Mouse (Mus musculus): ENCODE results near the gene Wipi2. TPM values are rescaled to one million over a fixed set of nuclear protein-coding genes. Genes with fewer than 3 reads are reported as not detected.

Wipi2 gene
- 10 to 100 TPM; 13.6 to 76.7 (median 47.5) TPM for total RNA-seq (2018; cell fraction: chromatin; rRNA removed)
- 10 to 100 TPM; 12.5 to 26.0 (median 21.5) TPM for total RNA-seq (2018; cell fraction: cytosol; rRNA removed)
- 10 to 100 TPM; 10.1 to 56.0 (median 33.6) TPM for total RNA-seq (2018; cell fraction: nucleus; rRNA removed)
- polyA plus RNA-seq (2018), result 16.2 to 18.9 TPM (median 17.6 TPM) in 3 replicates

DNA sequence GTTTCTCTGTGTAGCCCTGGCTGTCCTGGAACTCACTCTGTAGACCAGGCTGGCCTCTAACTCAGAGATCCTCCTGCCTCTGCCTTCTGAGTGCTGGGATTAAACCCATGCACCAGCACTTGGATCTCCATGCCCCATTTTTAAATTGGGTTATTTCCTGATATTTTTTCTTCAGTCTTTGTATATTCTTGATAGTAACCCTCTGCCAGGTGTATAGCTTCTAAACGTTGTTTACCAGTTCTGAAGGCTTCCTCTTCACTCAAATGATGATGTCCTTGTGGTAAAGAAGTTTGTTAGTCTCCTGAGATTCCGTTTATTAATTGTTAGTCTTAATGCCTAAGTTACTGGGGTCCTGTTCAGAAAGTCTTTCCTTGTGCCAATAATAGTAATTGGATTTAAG is at the start of gene Wipi2:
Gene Wipi2 (plus strand): TSS at position 301 of the 400 bp plus-strand sequence.
- H3K27ac ChIP-seq, result no peak within 1 kb of the TSS
- H3K4me3 ChIP-seq (ENCODE audit: inconsistent target), result peak within 1 kb of the TSS; percentile 74; the same call in 1 of the 2 replicates
- H3K36me3 ChIP-seq (ENCODE audit: inconsistent target), result no peaks in the 10 kb centered on the region
- 96% methylated on average over 2 of the region's 2 CpGs for WGBS (ENCODE audit: missing documents)
- peaks cover 27% of the 10 kb centered on the region for H3K79me2 ChIP-seq (ENCODE audit: inconsistent target)

DNA sequence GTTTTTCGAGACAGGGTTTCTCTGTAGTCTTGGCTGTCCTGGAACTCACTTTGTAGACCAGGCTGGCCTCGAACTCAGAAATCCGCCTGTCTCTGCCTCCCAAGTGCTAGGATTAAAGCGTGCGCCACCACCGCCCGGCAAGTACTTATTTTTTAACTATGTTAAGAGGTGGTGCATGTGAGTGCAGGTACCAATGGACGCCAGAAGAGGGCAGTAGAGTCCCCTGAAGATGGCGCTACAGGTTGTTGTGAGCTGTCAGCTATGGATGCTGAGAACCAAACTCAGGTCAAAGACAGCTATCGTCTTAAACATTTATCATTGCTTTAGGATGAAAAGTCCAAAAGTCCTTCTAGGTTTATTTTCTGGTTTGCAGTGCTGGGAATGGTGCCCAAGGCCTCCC is 49.3 kb upstream of the Wipi2 start:
- Histone ChIP-seq H3K27ac (no peak overlapping the region), H3K79me2 (ENCODE audit: inconsistent target) (no peaks in the 10 kb centered on the region), H3K36me3 (ENCODE audit: inconsistent target) (no peaks in the 10 kb centered on the region), H3K4me3 (ENCODE audit: inconsistent target) (no peak overlapping the region)
- 90% methylated on average over 10 of the region's 10 CpGs for WGBS (ENCODE audit: missing documents)

DNA sequence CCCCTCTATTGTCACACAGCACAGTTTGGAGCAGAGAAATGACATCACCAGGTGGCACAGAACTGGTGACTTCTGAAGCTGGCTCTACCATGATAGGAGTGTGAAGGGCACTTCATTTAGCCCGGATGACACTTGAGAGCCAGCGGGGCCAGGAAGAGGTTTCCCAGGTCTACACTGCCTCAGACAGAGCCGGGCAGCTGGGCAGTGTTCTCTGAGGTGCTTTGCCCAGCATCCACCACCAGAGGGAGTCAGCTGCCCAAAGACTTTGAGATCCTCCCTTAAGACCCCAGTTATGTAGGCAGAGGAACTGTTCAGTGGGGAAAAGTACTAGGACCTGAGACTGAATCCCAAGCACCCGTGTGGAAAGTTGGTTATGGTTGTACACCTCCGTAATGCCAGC is 46.0 kb upstream of the Wipi2 start:
- Histone ChIP-seq H3K27ac (no peak overlapping the region), H3K79me2 (ENCODE audit: inconsistent target) (no peaks in the 10 kb centered on the region), H3K36me3 (ENCODE audit: inconsistent target) (no peaks in the 10 kb centered on the region), H3K4me3 (ENCODE audit: inconsistent target) (no peak overlapping the region)
- WGBS (ENCODE audit: missing documents), result 30% methylated on average over 5 of the region's 5 CpGs

DNA sequence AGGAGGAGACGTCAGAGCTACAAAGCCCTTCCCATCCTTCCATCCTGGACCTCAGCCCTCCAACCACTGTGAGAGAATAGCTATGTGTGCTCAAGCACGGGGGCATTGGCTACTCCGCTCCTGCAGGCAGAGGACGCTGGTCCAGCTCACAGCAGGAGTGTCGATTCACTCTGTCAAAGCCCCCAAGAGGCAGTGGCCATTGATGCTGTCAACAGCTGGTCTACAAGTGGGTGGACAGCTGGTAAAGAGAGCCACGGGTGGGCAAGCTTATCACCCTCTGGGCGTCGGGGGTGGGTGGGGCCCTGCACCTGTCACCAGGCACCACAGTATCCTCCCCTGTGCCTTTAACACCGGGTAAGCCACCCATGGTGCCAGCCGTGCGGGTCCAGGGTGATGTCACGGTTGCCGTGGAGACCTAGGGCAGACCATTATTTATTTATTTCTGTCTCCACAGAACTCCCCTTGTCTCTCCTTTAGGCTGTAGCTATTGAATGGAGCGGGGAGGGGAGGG is 43.8 kb upstream of the Wipi2 start:
- Histone ChIP-seq H3K27ac (no peak overlapping the region), H3K79me2 (ENCODE audit: inconsistent target) (no peaks in the 10 kb centered on the region), H3K4me3 (ENCODE audit: inconsistent target) (no peak overlapping the region), H3K36me3 (ENCODE audit: inconsistent target) (no peaks in the 10 kb centered on the region)
- 70% methylated on average over 14 of the region's 14 CpGs for WGBS (ENCODE audit: missing documents)

DNA sequence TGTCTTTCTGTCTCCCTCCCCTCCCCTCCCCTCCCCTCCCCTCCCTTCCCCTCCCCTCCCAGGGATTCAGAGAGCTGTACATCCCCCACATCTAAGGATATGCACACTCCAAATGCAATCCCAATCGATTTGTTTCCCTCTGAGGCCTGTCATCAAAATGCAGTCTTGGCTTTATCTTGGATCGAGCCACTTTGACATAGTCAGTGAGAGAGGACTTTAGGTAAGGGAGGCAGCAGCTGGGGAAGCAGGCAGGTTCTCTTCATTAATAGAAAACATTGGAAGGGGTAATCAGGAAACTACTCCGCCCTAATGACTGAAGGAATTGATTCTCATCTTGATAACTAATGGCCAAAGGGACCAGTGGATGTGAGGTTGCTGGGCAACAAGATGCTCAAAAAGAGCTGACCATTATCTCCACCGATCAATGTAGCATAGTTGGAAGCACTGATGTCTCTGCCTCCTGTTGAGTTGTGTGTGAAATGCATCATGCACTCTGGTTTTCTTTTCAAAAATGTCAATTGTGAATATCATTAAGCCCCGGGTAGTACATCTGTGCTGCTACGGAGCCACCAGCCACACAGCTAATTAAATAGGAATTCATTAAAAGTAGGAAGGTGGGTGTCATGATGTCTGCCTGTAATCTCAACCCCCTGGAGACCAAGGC is 36.4 kb upstream of the Wipi2 start:
- Histone ChIP-seq H3K27ac (no peak overlapping the region), H3K79me2 (ENCODE audit: inconsistent target) (no peaks in the 10 kb centered on the region), H3K36me3 (ENCODE audit: inconsistent target) (no peaks in the 10 kb centered on the region), H3K4me3 (ENCODE audit: inconsistent target) (no peak overlapping the region)
- 94% methylated on average over 6 of the region's 6 CpGs for WGBS (ENCODE audit: missing documents)

DNA sequence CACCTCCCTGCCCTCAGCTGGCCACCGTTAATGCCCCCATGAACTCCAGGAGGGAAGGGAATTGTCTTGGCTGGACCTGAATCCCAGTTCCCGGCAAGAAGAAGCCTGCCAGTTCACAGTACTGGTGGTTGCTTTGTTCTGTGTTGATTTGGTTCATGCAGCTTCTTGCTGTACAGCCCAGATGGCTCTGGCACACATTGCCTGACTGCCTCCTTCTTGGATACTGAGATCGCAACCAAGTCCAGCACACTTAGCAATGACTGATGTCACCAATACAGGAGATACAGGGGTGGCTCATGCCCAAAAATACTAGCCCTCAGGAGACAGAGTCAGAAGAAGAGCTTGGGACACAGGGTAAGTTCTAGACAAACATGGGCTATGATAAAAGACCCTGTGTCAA is 31.8 kb upstream of the Wipi2 start:
- 87% methylated on average over 3 of the region's 3 CpGs for WGBS (ENCODE audit: missing documents)
- Histone ChIP-seq H3K27ac (no peak overlapping the region), H3K79me2 (ENCODE audit: inconsistent target) (no peaks in the 10 kb centered on the region), H3K4me3 (ENCODE audit: inconsistent target) (no peak overlapping the region), H3K36me3 (ENCODE audit: inconsistent target) (no peaks in the 10 kb centered on the region)

DNA sequence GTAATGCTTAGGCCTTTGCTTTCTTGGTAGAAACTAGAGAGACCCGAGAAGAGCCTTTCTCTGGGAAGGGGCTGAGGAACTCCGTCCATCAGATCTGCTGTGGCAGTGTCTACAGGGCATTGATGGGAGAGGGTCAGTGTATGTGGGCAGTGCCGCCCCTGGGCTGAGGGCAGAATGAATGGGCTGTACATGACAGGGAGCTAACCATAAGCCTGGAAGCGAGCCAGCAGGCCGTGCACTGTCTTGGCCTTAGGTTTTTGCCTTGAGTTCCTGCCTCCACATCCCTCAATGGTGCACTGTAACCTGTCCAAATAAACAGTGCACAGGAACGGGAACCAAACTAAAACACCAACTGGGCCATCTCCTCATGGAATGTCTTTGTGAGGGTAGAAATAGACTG is 30.8 kb upstream of the Wipi2 start:
- no peaks in the 10 kb centered on the region for H3K36me3 ChIP-seq (ENCODE audit: inconsistent target)
- WGBS (ENCODE audit: missing documents), result 80% methylated on average over 6 of the region's 6 CpGs
- H3K79me2 ChIP-seq (ENCODE audit: inconsistent target), result no peaks in the 10 kb centered on the region
- no peak overlapping the region for H3K4me3 ChIP-seq (ENCODE audit: inconsistent target)
- no peak overlapping the region for H3K27ac ChIP-seq

DNA sequence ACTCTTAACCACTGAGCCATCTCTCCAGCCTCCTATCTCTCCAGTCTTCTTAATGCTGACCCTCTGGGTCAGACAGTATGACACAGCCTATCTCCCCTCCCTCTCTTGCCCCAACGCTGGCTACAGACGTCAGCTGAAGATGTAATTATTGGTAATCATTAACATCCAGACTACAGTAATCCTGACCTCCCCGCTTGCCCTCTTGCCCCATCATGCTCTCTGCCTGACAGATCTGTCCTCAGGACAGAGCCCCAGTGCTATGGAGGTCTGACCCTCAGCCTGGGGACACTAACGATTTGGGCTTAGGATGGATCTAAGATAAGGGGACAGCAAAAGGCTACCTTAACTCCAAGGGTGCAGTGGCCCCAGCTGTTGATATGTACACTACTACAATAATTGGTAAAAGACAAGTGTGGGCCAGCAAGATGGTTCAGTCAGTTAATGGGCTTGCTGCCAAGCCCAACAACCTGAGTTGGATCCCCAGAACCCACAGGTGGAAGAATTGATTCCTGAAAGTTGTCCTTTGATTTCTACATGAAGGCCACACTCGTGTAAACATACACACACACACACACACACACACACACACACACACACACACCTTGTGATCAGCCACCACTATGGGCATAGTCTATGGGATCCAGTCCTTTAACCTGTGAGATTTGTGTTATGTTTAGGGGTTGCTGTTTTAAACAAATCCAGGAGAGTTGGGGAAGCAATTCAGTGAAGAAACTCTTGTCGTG is 29.7 kb upstream of the Wipi2 start:
- H3K4me3 ChIP-seq (ENCODE audit: inconsistent target), result no peak overlapping the region
- H3K79me2 ChIP-seq (ENCODE audit: inconsistent target), result no peaks in the 10 kb centered on the region
- 91% methylated on average over 6 of the region's 6 CpGs for WGBS (ENCODE audit: missing documents)
- no peaks in the 10 kb centered on the region for H3K36me3 ChIP-seq (ENCODE audit: inconsistent target)
- no peak overlapping the region for H3K27ac ChIP-seq

DNA sequence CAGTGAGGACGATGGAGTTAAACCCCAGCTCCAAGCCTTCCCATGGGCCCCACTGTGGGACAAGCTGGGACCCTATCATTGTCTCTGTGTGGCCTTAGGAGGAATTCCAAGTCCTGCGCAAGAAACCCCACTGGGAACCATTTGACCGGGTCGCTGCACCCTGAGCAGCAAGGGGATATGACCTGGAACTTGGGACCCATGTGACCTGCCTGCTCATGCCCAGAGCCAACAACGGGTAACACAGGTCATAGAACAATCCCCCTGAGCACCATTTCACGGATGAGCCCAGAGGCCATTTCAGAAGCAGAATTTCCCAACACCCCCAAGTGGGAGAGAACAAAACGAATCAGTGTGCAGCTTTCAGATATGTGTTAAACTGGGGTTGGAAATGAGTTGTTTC is 23.1 kb upstream of the Wipi2 start:
- no peaks in the 10 kb centered on the region for H3K36me3 ChIP-seq (ENCODE audit: inconsistent target)

DNA sequence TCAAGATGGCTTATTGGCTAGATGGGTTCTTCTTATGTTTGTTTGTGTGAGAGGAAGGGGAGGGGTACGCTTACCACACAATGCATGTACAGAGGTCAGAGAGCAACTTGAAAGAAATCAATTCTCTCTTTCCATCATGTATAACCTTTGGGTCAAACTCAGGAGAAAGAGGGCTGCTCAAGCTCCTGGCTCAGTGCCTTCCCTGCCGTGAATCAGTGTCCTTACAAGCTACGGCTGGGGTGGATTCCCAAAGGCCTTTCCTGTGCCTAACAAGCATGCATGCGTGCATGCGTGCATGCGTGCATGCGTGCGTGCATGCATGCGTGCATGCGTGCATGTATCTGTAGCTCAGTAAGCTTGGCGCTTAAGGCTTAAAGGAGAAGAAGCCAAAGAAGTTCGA is 22.2 kb upstream of the Wipi2 start:
- Histone ChIP-seq H3K27ac (no peak overlapping the region), H3K36me3 (ENCODE audit: inconsistent target) (no peaks in the 10 kb centered on the region), H3K79me2 (ENCODE audit: inconsistent target) (no peaks in the 10 kb centered on the region), H3K4me3 (ENCODE audit: inconsistent target) (no peak overlapping the region)
- WGBS (ENCODE audit: missing documents), result 95% methylated on average over 12 of the region's 12 CpGs

More for the DNA sequence above, 23.1 kb upstream of the Wipi2 start:
- no peak overlapping the region for H3K27ac ChIP-seq
- no peak overlapping the region for H3K4me3 ChIP-seq (ENCODE audit: inconsistent target)
- 87% methylated on average over 7 of the region's 7 CpGs for WGBS (ENCODE audit: missing documents)
- H3K79me2 ChIP-seq (ENCODE audit: inconsistent target), result no peaks in the 10 kb centered on the region

DNA sequence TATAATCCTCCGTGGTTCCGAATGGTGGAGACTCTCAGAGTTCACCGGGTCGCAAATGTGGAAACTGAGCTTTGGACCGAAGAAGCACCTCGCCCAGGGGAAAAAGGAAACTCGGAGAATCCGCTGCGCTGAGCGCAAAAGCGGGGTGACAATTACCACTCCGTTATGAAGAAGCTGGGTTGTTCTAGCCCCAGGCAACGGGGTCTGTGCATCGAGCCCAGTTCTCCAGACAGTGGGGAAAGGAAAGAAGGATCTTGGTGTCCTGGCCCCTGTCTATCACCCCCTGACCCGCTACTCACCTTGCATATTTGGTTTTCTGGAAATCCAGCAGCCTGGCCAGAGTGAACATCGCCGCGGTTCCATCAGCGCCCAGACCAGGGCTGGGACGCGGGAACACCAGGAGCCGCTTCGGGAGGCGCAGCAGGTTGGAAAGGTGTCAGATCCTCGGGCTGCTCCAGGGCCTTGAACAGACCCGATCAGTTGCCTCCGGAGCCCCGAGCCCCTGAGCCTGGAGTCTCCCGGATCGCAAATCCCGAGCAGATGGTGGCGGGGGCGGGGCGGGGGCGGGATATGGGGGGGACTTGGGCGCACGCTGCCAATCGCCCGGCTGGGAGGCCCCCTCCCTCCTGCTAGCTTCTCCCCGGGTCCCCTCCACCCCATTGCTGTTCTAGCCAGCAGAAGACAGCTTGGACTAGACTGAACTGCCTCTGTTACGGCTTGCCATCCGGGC is 19.1 kb upstream of the Wipi2 start, which contains the start of gene Mmd2:
Gene Mmd2 (minus strand): TSS at position 542 of the 730 bp plus-strand sequence.
- Histone ChIP-seq H3K79me2 (ENCODE audit: inconsistent target) (no peaks in the 10 kb centered on the region), H3K4me3 (ENCODE audit: inconsistent target) (no peak within 1 kb of the TSS), H3K27ac (no peak within 1 kb of the TSS), H3K36me3 (ENCODE audit: inconsistent target) (no peaks in the 10 kb centered on the region)
- WGBS (ENCODE audit: missing documents), result 8% methylated on average over 39 of the region's 42 CpGs

DNA sequence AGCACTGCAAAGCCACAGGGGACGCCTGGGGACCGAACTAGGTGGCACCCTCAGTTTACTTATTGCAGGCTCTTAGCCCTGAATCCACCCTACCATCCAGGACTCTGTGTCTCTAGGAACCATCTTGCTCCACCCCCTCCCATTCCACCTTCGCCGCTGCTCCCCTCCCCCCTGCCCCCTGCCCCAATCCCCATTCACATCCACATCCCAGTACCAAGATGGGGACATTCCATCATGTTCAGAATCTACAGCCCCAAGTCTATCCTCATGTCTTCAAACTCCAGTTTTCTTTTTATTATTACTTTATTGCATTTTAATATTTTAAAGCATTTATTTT is 18.5 kb upstream of the Wipi2 start:
- WGBS (ENCODE audit: missing documents), result 24% methylated on average over 4 of the region's 4 CpGs
- Histone ChIP-seq H3K4me3 (ENCODE audit: inconsistent target) (no peak overlapping the region), H3K36me3 (ENCODE audit: inconsistent target) (no peaks in the 10 kb centered on the region)

DNA sequence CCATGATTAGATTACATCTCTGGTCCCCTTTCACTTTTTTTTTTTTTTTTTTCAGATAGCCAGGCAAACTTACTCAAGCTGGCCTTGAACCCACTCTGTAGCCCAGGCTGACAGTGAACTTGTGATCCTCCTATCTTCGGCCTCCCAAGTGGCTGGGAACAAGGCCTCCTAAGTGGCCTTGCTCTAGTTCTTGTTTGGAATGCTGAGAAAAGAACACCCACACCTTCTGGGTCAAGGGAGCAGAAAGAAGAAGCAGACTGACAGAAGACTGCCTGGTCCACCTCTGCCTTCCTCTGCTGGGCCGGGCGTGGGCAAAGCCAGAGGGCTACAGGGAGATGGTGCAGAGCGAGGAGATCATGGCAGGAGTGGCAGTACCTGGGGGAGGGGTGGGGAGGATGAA is 17.1 kb upstream of the Wipi2 start:
- H3K27ac ChIP-seq, result no peak overlapping the region
- H3K4me3 ChIP-seq (ENCODE audit: inconsistent target), result no peak overlapping the region
- WGBS (ENCODE audit: missing documents), result 81% methylated on average over 3 of the region's 4 CpGs
- H3K79me2 ChIP-seq (ENCODE audit: inconsistent target), result no peaks in the 10 kb centered on the region
- no peaks in the 10 kb centered on the region for H3K36me3 ChIP-seq (ENCODE audit: inconsistent target)

More for the DNA sequence above, 18.5 kb upstream of the Wipi2 start:
- Histone ChIP-seq H3K27ac (no peak overlapping the region), H3K79me2 (ENCODE audit: inconsistent target) (no peaks in the 10 kb centered on the region)

DNA sequence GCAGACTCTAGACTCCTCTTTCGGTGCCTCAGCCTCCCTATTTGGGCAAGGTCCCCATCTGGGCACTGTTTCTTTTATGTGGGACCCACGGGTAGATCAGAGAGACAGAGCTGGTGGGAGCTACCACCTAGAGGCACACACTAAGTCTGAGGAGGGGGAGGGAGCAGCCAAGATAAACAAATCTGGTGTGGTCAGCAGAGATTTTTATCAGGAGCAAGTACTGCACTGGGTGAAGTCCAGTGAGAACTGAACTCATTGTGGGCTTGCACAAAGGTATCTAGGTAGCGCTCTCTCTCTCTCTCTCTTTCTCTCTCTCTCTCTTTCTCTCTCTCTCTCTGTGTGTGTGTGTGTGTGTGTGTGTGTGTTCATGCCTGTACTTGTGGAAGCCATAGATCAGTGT is 13.0 kb upstream of the Wipi2 start:
- 75% methylated on average over 3 of the region's 3 CpGs for WGBS (ENCODE audit: missing documents)
- no peaks in the 10 kb centered on the region for H3K36me3 ChIP-seq (ENCODE audit: inconsistent target)
- H3K79me2 ChIP-seq (ENCODE audit: inconsistent target), result no peaks in the 10 kb centered on the region
- no peak overlapping the region for H3K27ac ChIP-seq
- no peak overlapping the region for H3K4me3 ChIP-seq (ENCODE audit: inconsistent target)
